Mouse (Mus musculus): Measurements from ENCODE around the gene Arl1. TPM values are rescaled to one million over a fixed set of nuclear protein-coding genes. Genes with fewer than 3 reads are reported as not detected.
A peak's percentile ranks its signal among the peaks of the same experiment; 100 is the strongest.
"Not testable (repeated sequence)": the region's sequence is repeated elsewhere in the genome, so short reads cannot be mapped to it uniquely, and the experiment has no call there.

Gene Arl1
- total RNA-seq (2021): 10 to 100 TPM; 91.1 to 95.7 TPM
- long read RNA-seq, experiment 1, transcript Arl1-202 (6 exons, 2,080 nt): major isoform, 145 of 156 reads
- long read RNA-seq, experiment 1, partial matches to known transcripts: 0 of 156 reads
- long read RNA-seq, experiment 1, other reads (novel, unspliced or antisense): 11 of 156 reads
- long read RNA-seq, experiment 2, transcript Arl1-202 (6 exons, 2,080 nt): major isoform, 96 of 102 reads
- long read RNA-seq, experiment 2, partial matches to known transcripts: 0 of 102 reads
- long read RNA-seq, experiment 2, other reads (novel, unspliced or antisense): 6 of 102 reads

DNA sequence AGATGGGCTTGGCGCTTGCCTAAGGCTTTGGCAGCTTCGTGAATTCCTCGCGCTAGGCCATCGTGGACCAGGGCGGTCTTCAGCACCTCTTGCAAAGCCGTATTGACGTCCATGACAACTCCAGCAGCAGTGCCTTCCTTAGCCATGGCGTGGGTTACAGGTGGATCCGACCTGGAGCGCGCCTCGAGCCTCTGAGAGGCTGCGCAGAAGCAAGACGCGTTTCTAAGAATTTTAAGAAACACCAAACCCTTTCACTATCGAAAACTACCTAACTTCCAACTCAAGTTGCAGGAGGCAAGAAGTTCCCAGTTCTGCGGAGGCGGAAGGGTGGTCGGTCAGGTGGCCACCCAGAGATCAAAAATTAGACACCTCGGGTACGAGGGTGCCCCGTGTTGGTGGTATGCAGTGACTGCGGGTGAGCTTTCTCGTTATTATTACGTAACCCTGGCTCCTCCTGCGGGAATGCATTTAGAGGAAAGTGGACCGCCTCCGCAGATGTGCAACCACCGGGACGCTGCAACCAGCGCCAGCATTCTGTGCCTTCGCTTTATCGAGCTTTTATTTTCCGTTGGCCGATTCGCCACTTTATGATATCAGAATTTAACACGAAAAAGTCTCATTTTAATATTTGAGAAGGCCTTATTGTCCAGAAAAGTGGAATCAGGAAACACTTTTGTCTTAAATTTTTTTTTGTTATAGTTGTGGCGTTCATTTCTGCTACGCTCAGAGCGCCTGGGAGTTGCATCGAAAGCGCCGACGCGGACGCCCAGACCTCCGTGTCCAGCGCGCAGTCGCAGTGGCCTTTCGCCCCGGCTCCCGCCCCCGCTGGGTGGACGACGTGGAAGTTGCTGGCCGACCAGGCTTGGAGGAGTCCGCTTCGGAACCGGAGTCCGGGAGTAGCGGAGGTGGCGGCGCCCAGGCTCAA is at the start of gene Arl1:
TSS of gene Arl1 (plus strand) at position 288 of the 925 bp plus-strand sequence.
- DNase-seq: peak; percentile 95

DNA sequence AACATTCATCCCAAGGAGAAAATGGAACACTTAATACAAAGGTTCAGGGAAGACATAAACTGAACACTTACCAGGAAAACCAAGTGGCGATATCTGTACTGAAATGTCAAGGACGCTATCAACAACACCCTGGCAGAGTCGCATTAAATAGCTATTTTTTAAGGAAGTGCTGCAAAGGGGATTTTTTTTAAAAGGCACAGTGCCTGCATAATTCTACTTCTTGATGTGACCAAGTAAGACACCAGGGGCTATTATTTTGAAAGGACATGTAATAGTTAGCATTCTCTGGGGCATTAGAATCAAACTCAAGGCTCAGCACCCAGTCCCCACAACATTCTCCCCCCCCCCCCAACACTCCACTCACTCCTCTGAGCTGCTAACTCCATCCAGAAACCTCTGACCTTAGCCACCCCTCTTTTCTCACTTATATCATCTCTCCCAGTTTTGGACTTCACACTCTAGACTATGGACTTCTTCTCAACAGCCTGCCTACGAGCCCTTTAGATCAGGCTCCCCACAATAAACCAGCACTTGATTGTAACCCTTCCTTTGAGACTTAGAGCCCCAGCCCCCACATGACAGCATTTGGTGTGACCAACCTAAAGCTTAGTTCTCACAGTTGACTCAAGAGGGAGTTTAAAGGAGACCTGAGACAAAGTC is 47.6 kb upstream of the Arl1 start:
- DNase-seq: peak; percentile 3 to 27

DNA sequence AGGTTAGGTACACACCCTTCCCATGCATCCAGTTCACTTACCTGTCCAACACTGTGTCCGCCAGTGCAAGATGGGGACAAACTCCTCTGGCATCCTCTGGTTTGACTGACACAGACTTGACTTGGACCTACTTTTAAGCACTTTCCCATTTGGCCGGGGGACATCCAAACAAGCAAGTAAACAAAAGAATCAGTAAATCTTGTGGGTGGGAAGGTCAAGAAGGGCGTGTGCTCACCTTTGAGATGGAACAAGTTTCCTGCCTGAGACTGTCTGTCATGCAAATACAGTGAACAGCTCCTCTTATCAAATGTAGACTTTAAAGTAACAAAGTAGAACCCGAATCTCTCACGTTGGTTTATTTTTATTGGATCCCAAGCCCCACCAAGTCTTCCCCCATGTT is 45.7 kb upstream of the Arl1 start, which contains the start of gene Spic:
TSS of gene Spic (minus strand) at position 91 of the 400 bp plus-strand sequence.
- DNase-seq: no peak

DNA sequence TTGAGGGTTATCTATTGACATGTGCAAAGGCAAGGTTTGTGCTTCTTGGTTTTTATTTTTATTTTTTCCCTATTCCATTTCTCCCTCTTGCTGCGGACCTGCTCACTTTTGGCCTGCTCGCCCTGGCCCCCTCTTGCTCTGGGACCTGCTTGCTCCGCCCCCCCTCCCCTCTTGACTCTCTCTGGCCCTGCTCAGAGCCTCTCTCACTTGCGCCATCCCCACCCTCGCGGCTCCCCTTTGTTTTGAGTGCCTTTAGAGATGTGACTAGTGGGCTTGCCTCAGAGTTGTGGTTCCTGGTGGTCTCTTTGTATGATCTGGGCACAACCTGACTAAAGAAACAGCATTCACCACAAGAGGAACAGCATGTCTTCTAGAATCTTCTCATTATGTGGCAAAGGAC is 29.7 kb upstream of the Arl1 start:
- DNase-seq: no peak

DNA sequence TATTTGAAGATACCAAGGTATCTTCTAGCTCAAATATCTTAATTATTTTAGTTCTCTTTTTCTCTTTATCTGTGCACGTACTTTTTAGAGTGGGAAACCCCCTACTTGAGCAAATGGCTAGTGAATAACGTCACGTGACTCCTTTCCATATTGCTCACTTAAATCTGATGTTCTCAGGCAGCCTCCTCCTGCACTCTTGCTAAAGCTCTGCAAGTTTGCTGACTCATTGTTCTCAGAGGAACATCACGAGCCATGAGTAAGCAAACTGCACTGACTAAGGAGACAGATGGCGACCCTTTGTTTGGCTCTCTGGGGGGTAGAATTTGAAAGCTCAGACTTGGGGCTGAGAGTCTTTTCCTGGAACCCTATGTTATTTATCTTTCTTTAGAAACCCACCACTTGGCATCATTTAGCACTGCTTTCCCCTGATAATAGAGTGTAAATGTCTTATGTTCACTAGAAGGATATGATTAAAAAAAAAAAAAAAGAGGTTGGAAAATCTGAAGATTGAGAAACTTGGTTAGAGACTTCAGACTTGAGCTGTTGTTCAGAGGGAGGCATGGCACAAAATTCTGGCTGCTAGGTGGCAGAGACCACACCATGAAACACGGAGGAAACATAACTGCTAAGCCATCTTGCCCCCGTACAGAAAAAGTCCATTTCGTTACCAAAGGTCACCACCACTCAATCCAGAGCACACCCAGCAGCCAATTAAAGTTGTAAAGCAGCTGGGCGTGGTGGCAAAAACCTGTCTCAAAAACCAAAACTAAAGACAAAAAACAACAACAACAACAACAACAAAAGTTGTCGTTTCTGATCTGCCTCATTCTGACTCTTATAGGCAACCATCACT is 21.8 kb upstream of the Arl1 start:
- DNase-seq: no peak

DNA sequence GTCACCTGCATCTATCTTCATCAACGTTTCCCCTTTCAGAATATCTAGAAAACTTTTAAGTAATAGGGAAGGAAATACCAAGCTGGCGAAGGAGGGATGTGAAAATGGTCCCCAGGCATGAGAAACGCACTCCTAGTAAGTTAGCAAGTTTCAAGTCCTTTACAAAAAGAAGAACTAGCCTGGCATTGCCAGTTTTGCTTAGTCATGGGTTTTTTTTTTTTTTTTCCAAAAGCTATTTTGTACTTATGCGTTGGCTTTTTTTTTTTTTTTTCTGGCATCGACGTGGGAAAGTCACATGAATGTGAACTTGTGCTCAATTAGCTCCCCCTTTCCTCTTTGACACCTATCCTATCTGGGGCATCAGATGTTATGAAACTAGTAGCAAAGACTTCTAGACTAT is 18.3 kb upstream of the Arl1 start:
- peak in 1 of 2 experiments; percentile 36 for DNase-seq

DNA sequence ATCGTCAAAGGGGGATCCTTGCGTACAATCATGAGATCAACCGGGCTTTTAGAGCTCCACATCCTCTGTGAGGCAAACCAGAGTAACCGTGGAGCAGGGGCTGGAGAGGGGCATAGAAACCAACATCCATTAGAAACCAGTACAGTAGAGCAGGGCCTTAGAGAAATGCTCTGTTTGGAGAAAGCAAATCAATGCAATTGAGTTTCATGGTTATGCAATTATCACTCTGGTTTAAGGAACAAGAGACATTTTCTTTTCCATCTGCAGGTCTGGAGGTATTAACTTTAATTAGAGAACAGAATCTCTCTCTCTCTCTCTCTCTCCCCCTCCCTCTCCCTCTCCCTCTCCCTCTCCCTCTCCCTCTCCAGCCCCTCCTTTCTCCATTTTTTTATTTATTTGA is 15.9 kb upstream of the Arl1 start:
- DNase-seq: no peak

DNA sequence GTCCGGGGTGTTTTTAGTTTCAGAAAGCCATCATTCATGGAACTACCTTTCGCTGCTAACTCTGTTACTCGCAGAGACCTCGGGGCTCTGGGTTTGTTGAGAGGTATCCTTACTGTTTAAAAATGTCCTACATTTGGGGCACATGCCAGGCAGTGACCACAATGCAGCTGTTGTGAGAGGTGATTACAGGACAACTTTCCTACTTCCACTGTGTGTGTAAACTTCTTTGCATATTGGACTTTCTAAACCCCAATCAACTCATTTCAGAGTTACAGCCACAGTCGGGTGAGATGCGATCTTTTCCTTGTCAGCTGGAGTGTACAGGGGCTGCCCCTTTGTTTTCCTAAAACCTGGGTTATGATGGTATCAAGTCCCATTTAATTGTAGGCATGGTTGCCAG is 15.0 kb upstream of the Arl1 start:
- DNase-seq: no peak

DNA sequence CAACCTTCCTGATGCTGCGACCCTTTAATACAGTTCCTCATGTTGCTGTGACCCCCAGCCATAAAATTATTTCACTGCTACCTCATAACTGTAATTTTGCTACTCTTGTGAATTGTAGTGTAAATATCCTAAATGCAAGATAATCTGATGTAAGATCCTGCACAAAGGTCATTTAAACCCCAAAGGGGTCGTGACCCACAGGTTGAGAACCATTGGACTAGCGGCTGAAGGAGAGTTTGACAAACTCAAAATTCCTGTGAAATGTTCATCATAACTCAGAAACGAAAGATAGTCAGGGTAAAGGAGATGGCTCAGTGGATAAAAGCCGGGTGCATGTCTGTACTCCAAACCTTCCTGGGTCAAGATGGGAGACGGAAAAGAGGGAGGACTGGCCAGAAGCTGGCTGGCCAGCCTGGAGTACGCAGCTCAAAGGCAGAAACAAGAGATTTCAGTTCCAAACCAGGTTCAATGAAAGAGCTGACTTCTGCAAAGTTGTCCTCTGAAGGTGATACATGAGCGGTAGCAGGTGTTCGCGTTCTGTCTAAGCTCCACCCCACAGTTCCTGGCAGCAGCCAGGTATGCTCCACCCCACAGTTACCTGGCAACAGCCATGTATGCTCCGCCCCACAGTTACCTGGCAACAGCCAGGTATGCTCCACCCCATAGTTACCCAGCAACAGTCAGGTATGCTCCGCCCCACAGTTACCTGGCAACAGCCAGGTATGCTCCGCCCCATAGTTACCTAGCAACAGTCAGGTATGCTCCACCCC is 13.5 kb upstream of the Arl1 start:
- no peak for DNase-seq

DNA sequence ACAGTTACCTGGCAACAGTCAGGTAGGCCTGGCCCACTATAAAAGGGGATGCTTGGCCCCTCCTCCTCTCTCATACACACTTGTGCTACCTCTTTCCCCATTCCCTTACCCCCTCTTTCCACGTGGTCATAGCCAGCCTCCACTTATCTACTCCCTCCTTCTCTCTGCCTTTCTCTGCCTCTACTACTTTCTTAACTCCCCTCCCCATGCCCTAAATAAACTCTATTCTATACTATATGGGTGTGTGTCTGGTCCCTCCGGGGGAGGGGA is 13.0 kb upstream of the Arl1 start:
- DNase-seq: no peak

DNA sequence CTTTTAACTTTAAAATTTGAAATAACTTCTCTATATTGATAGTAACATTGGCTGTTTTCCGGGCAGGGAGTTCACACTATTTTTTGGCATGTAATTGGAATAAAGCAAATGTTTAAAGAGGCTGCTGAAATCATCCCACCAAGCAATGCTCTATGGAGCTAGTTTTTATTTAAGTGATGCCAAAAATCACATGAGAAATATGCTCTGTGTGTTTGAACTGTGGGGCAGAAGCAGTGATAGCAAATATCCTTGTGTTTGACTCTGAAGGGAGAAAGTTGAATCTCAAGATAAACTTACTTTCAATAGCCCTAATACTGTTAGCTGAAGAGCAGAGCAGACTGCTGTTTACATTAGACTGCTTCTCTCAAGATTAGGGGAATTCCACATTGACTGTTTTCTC is 11.0 kb upstream of the Arl1 start:
- no peak for DNase-seq

DNA sequence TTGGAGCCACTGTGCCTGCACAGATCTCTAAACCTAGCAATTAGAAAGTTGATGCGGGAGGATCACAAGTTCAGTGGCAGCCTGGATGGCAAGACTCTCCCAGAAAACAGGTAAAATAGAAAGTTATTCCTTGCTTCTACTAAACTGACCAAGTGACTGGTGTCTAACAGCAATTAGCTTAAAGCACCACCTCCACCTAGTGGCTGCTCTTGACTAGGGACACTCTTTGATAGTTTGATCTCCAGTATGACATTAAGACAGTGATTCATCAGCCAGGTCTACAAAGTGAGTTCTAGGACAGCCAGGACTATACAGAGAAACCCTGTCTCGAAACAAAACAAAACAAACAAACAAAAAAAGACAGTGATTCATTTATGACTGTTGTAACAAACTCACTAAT is 5.3 kb upstream of the Arl1 start:
- peak; percentile 22 to 39 for DNase-seq

DNA sequence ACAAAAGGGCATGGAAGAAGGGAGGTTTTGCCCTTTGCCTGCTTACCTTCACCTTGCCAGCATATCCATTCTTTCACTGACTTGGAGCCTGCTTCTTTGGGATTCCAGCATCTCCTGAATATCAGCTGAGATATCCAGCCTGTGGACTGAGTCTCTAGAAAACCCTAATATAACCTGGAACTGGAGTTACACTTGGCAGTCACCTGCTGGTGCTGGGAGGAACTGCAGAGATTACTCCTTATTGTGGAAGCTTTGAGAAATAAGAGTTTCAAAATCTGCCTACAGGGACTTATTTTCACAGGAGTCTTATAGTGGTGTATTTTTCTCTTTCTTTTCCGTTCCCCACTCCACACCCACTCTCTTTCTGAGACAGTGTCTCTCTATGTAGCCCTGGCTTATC is 3.5 kb upstream of the Arl1 start:
- DNase-seq: peak in 1 of 2 experiments; percentile 16

DNA sequence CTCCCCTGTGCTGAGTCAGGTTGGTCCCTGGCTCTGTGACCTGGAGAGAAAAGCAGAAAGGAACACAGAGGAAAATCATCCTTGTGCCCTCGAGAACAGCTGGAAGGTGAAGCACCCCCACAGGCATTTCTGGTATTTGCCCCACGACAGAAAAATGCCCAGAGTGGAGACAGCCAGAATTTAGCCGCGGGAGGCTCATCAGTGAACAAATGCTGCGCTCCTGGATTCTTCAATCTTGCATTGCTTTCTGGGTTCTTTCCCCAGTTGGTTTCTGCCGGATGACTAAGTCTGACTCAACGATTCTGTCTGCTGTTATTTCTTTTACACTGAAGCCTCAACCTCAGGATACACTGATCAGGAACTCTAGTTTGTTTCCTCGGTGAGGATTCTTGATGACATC is 2.5 kb upstream of the Arl1 start:
- no peak for DNase-seq

DNA sequence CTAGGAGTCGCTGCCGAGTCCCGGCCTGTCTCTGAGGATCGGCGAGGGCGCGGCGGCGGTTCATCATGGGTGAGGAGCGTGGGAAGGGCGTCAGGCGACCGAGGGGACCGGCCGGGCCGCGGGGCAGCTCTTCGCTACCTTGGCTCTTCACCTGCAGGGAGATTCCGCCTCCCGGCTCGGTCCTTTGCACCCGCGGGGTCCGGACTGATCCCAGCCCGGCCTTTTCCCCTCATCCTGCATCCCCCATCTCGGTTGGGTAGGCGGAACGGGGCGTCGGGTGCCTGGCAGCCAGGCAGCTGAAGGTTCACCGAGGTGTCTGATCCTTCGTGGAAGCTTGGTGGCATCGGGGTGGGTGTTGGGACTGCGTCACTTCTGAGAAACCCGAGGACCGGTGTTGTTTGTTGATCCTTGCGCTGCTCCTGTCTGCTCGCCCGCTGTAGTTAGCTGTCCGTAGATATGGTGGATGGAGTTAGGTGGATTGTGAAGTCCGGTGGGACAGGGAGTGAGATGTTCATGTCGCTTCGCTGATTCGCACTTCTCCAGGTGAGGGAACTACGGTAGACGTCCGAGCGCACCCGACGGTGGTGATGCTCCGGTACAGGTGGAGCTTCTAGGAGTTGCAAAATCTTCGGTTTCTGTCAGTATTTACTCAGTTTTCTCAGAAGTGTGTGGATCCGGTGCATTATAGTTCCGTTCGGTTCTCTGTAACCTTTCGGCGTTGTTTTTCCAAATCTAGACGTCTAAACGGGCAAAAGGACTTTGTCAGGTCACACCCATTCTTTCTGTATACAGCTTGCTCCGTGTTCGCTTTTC is 1.0 kb downstream of the Arl1 start:
- no peak for DNase-seq

DNA sequence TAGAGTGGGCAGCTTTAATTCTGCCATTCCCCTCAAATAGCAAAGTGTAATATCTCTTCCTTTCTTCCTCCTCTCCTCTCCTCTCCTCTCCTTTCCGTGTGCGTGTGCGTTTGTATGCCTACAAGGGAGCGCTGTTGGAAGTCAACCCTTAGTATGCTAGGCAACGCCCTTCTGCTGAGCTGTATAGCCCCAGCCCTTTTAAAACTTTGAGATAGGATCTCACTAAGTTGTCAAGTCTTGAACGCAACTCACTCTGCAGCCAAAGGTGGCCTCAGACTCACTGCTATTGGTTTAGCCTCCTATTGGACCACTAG is 1.6 kb downstream of the Arl1 start:
- no peak for DNase-seq

DNA sequence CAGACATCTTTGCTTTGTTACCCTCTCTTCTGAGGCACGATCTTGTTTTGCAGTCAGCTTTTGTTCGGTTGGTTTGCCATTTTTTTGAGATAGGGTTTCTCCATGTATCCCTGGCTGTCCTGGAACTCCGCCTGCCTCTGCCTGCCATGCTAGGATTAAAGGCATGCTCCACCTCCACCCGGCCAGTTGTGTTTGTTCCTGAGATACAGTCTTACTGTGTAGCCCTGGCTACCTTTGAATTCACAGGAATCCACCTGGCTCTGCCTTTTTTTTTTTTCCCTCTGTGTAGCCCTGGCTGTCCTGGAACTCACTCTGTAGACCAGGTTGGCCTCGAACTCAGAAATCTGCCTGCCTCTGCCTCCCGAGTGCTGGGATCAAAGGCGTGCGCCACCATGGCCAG is 8.4 kb downstream of the Arl1 start:
- not testable (repeated sequence) for DNase-seq

DNA sequence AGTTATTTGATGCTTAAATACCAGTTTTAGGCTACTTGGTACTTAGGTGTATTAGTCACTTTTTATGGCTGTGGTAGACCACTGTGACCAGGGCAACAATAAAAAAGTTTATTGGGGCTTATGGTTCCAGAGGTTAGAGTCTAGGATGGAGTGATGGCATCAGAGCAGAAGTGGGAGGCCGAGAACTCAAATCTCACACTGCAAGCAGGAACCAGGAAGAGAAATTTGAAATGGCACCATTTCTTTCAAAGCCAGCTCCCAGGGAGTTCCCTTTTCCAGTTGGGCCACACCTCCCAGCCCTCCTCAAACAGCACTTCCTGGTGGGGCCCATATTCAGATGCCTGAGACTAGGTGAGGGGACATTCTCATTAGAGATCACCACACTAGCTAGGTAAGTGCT is 9.2 kb downstream of the Arl1 start:
- DNase-seq: no peak

DNA sequence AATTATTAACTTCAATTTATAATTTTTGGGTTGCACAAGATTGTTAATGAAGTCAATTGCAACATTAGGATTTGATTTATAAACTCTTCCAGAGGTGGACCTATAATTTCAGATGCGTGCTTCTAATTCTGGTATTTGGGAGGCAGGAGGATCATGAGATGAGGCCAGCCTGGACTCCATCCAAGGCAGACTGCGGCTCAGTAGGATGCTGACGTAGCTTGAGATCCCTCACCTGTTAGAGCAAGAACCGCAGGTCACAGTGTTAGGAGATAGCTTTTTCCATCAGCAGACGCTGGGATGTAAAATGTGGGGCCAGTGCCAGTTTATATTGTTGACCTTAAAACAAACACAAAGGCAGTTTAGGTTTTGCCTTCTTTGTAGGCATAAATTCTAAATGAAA is 10.1 kb downstream of the Arl1 start:
- DNase-seq: no peak

DNA sequence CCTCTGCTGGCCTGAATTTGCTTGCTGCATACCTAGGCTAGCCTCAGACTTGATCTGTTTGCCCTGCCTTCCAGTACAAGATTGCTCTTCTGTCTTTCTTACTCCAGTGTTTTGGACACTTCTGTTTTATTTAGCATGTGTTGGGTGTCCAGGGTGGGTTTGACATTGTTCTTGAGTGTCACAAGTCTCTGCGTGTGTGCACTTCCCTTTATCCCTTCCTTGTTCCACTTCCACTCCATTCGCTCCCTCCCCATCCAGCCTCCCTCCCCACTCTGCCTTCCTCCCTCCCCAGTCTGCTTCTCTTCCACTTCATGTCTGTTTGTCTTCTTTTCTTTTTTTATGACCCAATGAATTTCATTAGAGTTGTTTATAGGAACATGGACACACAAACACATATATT is 10.8 kb downstream of the Arl1 start:
- no peak for DNase-seq

Data from heart, adult 18-20 months (tissue).